Mouse (Mus musculus) embryo, embryonic 11.5 days (tissue): ENCODE measurements around the gene Ahnak2.

Source experiments
- DNase-seq: peaks from one replicate; pipeline ENCODE4 v3.0.0-alpha.2; 2012; ENCODE audit warnings: low read depth, low spot score

Gene Ahnak2

GRCm38 (mm10) chr12:112796551-112797510 is 5.6 kb downstream of the Ahnak2 start:
- no peak for DNase-seq

- DNase-seq, result no peak
These were observed 6.9 kb downstream of the Ahnak2 start for GRCm38 (mm10) chr12:112795466-112796104.

DNA sequence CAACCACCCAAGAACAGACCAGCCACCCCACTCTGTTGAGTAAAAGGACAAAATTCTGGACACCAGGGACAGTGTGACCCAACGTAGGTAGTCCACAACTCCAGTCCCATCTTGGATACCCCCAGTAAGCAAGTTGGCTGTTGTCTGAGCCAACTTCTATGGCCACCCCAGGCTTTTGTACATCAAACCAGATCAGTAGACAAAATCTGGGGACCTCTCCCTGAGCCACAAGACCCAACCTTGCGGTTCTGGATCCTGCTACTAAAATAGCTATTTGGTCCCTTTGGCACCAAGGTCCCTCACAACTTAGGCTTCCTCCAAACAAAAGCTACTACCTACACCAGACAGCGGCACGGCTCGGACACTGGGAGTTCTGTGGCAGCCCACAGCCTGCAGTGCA is 7.5 kb downstream of the Ahnak2 start:
- DNase-seq, result no peak

GRCm38 (mm10) chr12:112794356-112794816 is 8.1 kb downstream of the Ahnak2 start:
- no peak for DNase-seq

DNA sequence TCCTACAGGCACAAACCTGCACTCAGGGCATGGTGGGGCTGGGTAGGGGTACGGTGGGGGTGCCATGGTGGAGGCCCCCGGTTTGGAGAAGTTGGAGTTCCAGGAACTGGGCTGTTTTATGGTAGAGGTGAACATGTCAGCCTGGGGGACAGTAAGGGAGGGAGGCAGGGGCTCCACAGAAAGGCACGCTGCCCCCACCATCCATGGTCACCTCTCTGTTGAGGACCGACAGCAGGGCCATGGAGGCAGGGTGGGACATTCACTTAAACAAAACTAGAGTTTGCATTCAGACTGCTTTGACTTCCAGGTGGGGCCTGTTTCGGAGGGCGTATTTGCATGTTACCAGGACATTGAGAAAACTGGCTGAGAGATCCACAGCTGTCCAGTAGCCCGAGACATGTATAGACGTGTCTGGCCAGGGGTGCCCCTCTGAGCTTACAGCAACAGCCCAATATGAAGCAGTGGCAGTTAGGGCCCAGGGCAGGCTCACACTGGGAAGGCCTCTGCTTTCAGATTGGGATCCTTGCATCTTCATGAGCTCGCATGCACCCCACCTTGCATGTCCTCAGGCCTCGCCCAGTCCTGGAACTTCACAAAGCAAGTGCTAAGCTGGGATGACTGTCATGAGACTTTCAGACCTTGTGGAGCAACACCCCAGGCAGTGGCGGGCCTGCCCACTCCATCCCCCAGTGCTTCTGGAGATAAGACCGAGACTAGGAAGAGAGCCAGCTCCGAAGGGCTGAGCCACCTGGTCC is 8.7 kb downstream of the Ahnak2 start:
- DNase-seq, result no peak

DNA sequence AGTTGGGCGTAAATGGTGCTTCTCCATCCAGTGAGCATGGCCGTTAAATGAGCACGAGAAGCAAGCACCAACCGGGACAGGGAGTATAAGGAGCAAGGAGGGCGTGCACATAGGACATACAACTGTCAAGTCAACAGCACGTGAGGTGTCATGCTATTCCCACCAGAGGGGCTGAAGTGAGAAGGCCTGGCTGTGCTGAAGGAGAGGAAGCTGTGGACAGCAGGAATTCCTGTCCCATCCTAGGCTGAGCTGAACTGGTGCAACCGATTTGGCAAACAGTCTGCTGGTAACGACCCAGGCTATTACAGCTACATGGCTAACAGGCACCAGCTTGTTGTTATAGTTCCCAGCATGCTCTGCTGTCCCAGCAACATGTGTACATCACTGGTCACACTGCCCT is 11.4 kb downstream of the Ahnak2 start:
- DNase-seq, result no peak

- DNase-seq, result no peak
These were observed 28.0 kb downstream of the Ahnak2 start for GRCm38 (mm10) chr12:112774481-112774880.

GRCm38 (mm10) chr12:112774026-112774425 is 28.4 kb downstream of the Ahnak2 start:
- no peak for DNase-seq

- no peak for DNase-seq
These were observed 29.1 kb downstream of the Ahnak2 start for GRCm38 (mm10) chr12:112773366-112773765.

DNA sequence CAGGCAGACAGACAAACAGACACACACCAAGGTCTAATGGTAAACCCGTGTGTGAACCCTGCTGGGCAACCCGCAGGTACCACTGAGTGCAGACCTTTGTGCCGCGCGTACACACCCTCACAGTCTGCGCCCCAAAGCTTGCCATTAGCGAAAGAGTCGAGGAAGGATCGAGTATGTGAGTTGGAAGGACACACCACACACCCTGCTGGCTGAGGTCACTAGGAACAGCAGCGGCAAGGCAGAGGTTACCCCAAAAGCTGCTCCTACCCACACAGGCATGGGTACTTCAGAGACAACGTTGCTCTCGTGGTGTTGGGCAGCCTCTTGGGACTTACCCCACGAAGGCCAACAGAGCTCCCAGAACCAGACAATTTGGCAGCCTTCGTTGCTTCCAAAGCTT is 30.2 kb downstream of the Ahnak2 start:
- DNase-seq, result no peak

- no peak for DNase-seq
These were observed 32.1 kb downstream of the Ahnak2 start for GRCm38 (mm10) chr12:112770396-112770795.

- no peak for DNase-seq
These were observed 32.7 kb downstream of the Ahnak2 start for GRCm38 (mm10) chr12:112769751-112770150.

GRCm38 (mm10) chr12:112769031-112769430 is 33.4 kb downstream of the Ahnak2 start:
- no peak for DNase-seq

- no peak for DNase-seq
These were observed 34.3 kb downstream of the Ahnak2 start for GRCm38 (mm10) chr12:112768166-112768565.

DNA sequence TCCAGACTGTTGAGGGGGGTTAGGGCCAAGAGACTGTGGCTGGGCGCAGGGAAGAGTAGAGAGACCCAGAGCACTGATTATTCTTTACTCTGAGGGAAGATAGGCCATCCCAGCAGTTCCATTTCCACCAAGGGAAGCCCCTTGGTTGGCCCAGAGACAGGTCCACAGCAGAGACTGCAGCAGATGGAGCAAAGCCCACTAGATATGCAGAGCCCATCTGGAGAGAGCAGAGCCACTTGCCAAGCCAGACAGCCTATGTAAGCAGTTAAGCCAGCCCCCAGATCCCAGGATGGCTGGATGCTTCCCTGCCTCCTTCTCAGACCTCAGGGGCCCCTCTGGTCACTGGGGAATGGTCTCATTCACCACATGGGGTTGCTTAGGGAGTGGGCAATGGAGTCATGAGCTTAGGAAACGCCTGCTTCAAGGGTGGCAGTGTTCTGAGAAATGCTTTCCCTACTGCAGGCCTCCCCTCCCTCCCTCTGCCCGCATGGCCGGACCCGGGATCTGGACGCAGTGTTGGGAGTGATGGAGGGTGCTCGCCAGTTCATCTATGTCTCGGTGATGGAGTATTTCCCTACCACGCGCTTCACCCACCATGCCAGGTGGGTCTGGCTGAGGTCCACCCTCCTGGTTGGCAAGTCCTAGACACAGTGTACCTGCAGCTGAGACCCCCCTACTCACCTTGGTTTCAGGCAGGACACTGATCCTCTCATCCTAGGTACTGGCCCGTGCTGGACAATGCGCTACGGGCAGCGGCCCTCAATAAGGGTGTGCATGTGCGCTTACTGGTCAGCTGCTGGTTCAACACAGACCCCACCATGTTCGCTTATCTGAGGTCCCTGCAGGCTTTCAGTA is 35.2 kb downstream of the Ahnak2 start:
- no peak for DNase-seq

- no peak for DNase-seq
These were observed 35.9 kb downstream of the Ahnak2 start for GRCm38 (mm10) chr12:112766586-112766985.

DNA sequence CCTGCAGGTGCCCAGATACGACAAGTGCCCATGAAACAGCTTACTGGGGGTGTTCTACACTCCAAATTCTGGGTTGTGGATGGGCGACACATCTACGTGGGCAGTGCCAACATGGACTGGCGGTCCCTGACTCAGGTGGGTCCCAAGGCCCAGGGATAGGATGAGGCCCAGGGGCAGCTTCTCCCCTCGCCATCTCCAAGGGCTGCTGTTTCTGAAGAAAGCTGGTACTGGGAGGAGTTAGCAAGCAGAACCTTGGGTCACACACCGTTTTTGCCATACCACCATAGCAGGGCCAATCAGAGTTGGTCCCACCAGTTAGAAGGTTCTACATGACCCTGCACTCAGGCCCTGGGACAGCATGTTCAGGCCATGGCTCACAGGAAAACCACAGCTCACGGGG is 37.5 kb downstream of the Ahnak2 start:
- no peak for DNase-seq

- no peak for DNase-seq
These were observed 38.3 kb downstream of the Ahnak2 start for GRCm38 (mm10) chr12:112764141-112764540.

DNA sequence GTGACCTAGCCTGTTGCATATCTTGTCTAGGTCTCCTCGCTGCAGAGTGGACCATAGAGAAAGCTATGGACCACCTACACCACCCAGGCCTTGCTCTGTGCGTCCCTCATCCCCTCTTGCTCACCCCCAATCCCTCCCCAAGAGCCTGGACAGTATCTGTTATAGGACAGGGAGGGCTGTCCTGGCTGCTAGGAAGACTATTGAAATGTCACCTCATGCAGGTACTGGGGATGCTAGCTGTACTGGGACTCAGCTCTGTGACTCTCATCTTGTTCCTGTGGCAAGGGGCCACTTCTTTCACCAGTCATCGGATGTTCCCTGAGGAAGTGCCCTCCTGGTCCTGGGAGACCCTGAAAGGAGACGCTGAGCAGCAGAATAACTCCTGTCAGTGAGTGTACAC is 39.3 kb downstream of the Ahnak2 start:
- DNase-seq, result no peak

DNA sequence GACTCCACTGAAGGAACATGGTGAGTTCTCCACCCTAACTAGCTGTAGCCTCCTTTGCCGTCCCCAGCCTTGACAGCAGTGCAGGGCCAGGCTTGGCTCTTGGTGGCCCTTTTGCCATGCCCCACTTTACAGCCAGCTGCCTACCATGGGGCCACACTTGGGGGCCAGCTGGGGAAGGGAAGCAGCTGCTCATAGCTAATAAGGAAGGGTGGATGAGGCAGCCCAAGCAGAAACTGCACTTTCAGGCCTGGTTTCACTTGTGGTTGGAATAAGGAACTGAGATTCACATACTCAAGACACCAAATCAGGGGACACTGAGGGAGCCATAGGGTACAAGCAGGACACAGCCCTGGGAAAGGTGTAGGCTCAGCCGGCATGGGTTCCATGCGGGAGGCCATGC is 40.4 kb downstream of the Ahnak2 start:
- no peak for DNase-seq

GRCm38 (mm10) chr12:112761411-112761810 is 41.0 kb downstream of the Ahnak2 start:
- DNase-seq, result no peak
